Mouse (Mus musculus): ENCODE data around the gene Fgf18. TPM values are rescaled to one million over a fixed set of nuclear protein-coding genes. Genes with fewer than 3 reads are reported as not detected.

The Fgf18 gene
- polyA plus RNA-seq, 1 experiment from 2014 or later = 7.1 TPM

DNA sequence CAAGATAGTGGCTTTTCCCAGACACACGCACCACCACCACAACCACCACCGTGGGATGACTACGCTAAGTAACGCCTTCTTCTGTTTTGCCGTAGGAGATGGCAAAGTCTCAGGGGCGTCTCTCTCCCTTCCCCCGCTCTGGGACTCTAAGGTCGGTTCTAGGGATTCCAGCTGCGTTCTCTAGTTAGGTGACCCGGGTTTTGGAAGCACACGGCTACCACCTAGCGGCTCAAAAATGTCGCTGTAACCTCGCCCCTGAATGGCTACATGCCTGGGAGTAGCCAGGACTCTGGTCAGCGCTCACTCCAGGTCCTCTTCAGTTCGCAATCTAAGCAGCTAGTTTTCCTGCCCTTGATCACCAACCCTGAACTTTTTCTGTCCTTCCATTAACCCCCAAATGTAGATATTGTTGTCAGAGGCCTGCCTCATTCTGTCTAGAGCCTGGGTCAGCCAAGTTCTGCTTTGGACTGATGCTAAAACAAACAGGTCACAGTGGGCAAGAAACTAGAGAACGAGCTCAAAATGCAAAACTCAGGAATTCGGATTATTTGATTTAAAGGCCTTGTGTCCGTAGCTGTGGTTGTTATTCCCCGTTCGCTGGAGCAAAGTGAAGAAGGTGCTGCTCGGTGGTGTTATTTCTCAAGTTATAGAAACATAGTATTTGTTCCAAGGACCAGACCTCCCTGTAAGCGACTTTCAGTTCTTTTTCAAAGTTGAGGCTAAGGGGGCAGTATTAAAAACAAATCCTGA, 1.3 kb upstream of the Fgf18 start:
- 7% methylated on average over 23 of the region's 23 CpGs for WGBS
- Histone ChIP-seq H3K27me3 (no peaks in the 10 kb centered on the region), H3K9ac (peak overlapping the region; percentile 70; the same call in 1 of the 2 replicates), H3K4me1 (replicated peaks) (peaks cover 35% of the 10 kb centered on the region), H3K27ac (replicated peaks) (peak overlapping the region; percentile 82), H3K9me3 (no peaks in the 10 kb centered on the region), H3K4me2 (peak overlapping the region; percentile 92), H3K36me3 (peaks cover 42% of the 10 kb centered on the region), H3K4me3 (peak overlapping the region; percentile 69)
- peak; percentile 75 for ATAC-seq (ENCODE audit: low FRiP score, low read depth)

DNA sequence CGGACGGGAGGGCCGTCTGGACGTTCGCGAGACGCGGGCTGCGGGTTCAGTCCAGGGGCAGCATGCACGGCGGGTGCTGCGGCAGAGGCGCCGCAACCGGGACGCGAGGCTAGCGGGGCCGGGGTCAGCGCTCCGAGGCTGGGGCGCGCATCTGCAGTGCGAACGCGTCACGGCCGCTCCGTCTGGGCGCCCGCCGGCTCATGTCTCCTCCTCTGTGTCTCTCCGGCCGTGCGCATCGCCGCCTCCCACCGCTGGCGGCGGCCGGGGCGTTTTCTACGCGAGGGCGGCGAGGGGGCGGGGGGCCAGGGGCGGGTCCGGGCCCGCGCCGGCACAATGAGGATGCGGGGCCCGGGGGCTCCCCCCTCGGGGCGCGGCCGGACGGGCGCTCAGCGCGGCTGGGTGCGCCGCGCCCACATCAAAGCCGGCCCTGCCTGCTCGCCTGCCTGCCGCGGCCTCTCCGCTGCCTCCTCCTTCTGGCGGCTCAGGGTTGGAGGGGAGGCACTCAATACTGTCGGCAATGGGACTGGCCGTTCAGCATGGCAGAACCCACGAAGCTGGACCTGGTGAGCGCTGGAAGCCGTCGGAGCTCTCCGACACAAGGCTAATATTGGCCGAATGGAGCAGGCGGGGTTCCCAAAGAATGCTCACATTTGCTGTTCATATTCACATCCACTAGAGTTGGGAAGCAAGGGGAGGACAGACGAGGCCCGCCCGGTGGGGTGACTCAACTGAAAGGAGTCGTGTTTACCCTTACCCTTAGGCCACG, 555 bp upstream of the Fgf18 start:
- Histone ChIP-seq H3K4me1 (replicated peaks) (peaks cover 35% of the 10 kb centered on the region), H3K27me3 (no peaks in the 10 kb centered on the region), H3K27ac (replicated peaks) (peak overlapping the region; percentile 82), H3K4me3 (peak overlapping the region; percentile 69), H3K9me3 (no peaks in the 10 kb centered on the region), H3K9ac (peak overlapping the region; percentile 70), H3K36me3 (peaks cover 35% of the 10 kb centered on the region), H3K4me2 (peak overlapping the region; percentile 92)
- under 1% methylated on average over 77 of the region's 85 CpGs for WGBS
- ATAC-seq (ENCODE audit: low FRiP score, low read depth) = peak; percentile 60

GRCm38 (mm10) chr11:33146651-33147131, 509 bp downstream of the Fgf18 start:
- peak; percentile 35 for ATAC-seq (ENCODE audit: low FRiP score, low read depth)
- WGBS = under 1% methylated on average over 26 of the region's 30 CpGs
- no peaks in the 10 kb centered on the region for H3K9me3 ChIP-seq
- H3K27ac ChIP-seq (replicated peaks) = peak overlapping the region; percentile 82
- H3K36me3 ChIP-seq = peaks cover 25% of the 10 kb centered on the region
- peak overlapping the region; percentile 70 for H3K9ac ChIP-seq
- peak overlapping the region; percentile 92 for H3K4me2 ChIP-seq
- H3K27me3 ChIP-seq = no peaks in the 10 kb centered on the region
- H3K4me3 ChIP-seq = peak overlapping the region; percentile 69
- H3K4me1 ChIP-seq (replicated peaks) = peaks cover 35% of the 10 kb centered on the region

DNA sequence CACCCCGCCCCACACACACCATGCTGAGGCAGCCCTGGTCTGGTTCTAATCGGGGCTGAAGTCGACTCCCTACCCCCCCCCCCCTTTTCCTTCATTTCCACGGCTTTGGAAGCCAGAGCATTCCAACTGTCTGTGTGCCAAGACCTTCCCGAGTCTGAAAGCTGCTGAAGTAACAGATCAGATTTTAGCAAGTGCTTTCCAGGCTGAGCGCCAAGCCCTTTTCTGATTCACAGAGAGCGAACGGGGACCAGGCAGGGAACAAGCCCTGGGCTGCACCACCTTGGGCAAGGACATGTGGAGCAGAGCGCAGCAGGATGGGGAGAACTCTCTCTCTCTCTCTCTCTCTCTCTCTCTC, 1.1 kb downstream of the Fgf18 start:
- 4% methylated on average over 9 of the region's 9 CpGs for WGBS
- H3K9ac ChIP-seq = no peak overlapping the region

DNA sequence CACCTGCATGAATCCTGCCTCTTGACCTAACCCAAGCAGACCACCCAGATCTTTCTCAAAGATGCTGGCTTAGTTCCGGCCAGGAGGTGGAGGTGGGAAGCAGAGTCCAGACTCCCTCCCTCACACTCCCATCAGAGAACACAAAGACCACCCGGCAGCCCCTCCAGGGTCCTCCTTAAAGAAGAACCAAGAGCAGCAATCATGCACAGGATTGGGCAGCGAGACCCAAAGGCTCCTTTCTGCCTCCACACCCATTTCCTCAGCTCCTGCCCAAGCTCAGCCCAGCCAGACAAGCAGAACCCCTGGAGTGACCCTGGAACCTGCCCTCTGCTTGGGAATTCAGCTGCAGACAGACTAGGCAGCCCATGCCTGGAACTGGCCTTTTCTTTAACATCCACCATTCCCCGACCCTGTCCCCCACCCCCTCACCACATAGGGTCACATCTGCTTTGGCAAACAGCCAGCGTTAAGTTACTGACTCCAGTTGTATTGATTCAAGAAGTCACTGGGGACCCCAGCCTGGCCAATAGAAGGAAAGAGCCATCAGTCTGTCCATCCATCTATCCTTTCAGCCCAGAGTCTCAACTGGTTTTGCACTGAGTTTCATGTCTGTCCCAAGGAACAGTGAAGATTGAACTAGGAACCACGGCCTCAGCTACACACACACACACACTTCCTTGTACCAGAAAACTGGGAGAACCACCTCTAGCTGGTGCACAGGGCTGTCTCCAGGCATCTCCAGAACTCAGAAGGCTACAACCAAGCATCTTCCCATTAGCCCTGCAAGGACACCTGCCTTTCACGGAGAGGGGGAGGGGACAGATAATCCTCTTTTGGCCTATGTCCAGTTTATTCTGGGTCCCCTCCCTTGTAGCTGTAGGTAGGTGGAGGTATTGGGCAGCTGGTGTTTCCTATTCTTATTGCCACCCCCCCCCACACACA, 1.7 kb downstream of the Fgf18 start:
- H3K4me2 ChIP-seq = peak overlapping the region; percentile 92
- no peak for ATAC-seq (ENCODE audit: low FRiP score, low read depth)
- peaks cover 14% of the 10 kb centered on the region for H3K36me3 ChIP-seq
- H3K27ac ChIP-seq (replicated peaks) = 0 out of 2 replicates have a peak overlapping the region, but pooled peaks have one; percentile 26
- peak overlapping the region; percentile 69 for H3K4me3 ChIP-seq
- 19% methylated on average over 7 of the region's 7 CpGs for WGBS
- H3K4me1 ChIP-seq (replicated peaks) = peaks cover 35% of the 10 kb centered on the region
- H3K9ac ChIP-seq = no peak overlapping the region
- H3K27me3 ChIP-seq = no peaks in the 10 kb centered on the region
- no peaks in the 10 kb centered on the region for H3K9me3 ChIP-seq

More for the DNA sequence above, 1.1 kb downstream of the Fgf18 start:
- peak overlapping the region; percentile 92 for H3K4me2 ChIP-seq
- peak overlapping the region; percentile 69 for H3K4me3 ChIP-seq
- H3K27ac ChIP-seq (replicated peaks) = 0 out of 2 replicates have a peak overlapping the region, but pooled peaks have one; percentile 26
- no peaks in the 10 kb centered on the region for H3K27me3 ChIP-seq
- peaks cover 35% of the 10 kb centered on the region for H3K4me1 ChIP-seq (replicated peaks)
- ATAC-seq (ENCODE audit: low FRiP score, low read depth) = peak; percentile 36; the same call in 1 of the 2 replicates
- H3K36me3 ChIP-seq = peaks cover 19% of the 10 kb centered on the region
- no peaks in the 10 kb centered on the region for H3K9me3 ChIP-seq

- WGBS = 17% methylated on average over 9 of the region's 9 CpGs
- no peak overlapping the region for H3K4me2 ChIP-seq
These were observed 3.3 kb downstream of the Fgf18 start for GRCm38 (mm10) chr11:33143906-33144305.

DNA sequence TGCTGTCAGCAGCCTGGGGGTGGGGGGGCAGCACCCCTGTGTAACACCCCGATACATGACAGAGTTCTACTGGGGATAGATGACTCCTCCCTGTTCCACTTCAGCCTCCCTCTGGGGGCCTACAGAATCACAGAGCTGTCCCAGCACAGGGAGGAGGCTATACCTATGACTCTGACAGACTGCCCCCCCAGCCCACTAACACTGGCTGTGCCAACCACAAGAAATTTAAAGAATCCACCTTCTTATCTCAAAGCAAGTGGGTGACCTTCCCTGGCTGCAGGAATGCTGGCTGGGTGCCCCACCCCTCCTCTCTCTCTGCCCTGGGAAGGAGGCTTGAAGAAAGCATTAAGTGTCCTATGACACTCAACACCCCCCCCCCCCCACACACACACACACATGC, 4.4 kb downstream of the Fgf18 start:
- 95% methylated on average over 1 of the region's 1 CpGs for WGBS
- H3K9me3 ChIP-seq = no peaks in the 10 kb centered on the region
- no peak overlapping the region for H3K9ac ChIP-seq
- no peak overlapping the region for H3K27ac ChIP-seq (replicated peaks)
- no peaks in the 10 kb centered on the region for H3K27me3 ChIP-seq
- no peak overlapping the region for H3K4me2 ChIP-seq
- H3K4me3 ChIP-seq = no peak overlapping the region
- no peaks in the 10 kb centered on the region for H3K36me3 ChIP-seq
- H3K4me1 ChIP-seq (replicated peaks) = peaks cover 31% of the 10 kb centered on the region
- ATAC-seq (ENCODE audit: low FRiP score, low read depth) = no peak

More at GRCm38 (mm10) chr11:33143906-33144305, 3.3 kb downstream of the Fgf18 start:
- no peaks in the 10 kb centered on the region for H3K9me3 ChIP-seq
- peaks cover 35% of the 10 kb centered on the region for H3K4me1 ChIP-seq (replicated peaks)
- ATAC-seq (ENCODE audit: low FRiP score, low read depth) = no peak
- no peak overlapping the region for H3K4me3 ChIP-seq
- H3K27me3 ChIP-seq = no peaks in the 10 kb centered on the region
- H3K9ac ChIP-seq = no peak overlapping the region
- H3K36me3 ChIP-seq = no peaks in the 10 kb centered on the region
- H3K27ac ChIP-seq (replicated peaks) = no peak overlapping the region

DNA sequence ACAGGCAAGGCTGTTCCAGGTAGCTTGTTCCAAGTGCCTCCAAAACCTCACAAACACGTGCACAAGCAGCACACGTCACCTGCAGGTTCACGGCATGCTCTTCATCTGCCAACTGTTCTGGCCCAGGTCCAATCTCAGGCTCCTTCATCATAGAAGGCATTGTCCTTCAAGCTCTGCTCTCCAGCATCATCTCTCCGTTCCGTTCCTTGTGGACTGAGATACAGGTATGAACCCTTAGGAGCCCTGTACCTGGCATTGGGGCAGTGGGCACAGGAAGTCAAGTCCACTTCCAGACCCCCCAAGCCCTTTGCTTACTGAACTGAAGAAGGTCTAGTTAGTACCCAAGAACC, 7.1 kb downstream of the Fgf18 start:
- H3K9me3 ChIP-seq = no peaks in the 10 kb centered on the region
- H3K4me3 ChIP-seq = no peak overlapping the region
- H3K36me3 ChIP-seq = no peaks in the 10 kb centered on the region
- H3K27me3 ChIP-seq = no peaks in the 10 kb centered on the region
- WGBS = 88% methylated on average over 5 of the region's 5 CpGs
- H3K9ac ChIP-seq = no peak overlapping the region
- ATAC-seq (ENCODE audit: low FRiP score, low read depth) = no peak
- no peak overlapping the region for H3K27ac ChIP-seq (replicated peaks)
- H3K4me1 ChIP-seq (replicated peaks) = peaks cover 10% of the 10 kb centered on the region
- H3K4me2 ChIP-seq = no peak overlapping the region

DNA sequence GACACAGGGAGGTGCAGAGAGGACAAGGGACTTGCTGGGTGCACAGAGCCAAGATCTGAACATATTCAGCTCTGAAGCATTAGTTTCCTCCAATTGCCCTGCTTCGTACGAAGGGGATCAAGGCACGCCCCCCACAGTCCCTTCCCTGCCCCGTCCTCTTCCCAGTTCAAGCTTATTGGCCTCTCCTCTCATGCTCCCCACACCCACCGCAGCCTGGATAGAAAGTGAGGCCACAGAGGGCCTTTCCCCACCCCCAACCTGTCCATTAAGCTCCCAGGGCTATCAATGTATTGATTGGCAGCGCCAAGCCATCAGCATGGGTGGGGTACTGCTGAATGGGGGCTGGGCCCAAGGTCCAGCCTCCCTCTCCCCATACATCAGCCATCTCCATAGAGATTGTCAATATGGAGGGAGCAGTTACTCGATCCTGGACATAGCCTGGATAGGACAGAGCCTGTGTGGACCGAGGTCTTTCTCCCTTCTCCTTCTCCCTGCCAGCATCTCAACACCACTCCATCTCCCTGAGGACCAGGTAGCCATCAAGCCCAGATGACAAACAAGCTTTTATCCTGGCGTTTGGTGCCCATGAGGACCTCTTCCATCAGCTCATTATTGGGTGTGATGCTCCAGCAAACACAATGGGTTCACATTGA, 7.6 kb downstream of the Fgf18 start:
- ATAC-seq (ENCODE audit: low FRiP score, low read depth) = no peak
- Histone ChIP-seq H3K4me2 (no peak overlapping the region), H3K4me1 (replicated peaks) (peaks cover 8% of the 10 kb centered on the region; the same call in 1 of the 2 replicates), H3K9me3 (no peaks in the 10 kb centered on the region), H3K36me3 (no peaks in the 10 kb centered on the region), H3K27me3 (no peaks in the 10 kb centered on the region), H3K27ac (replicated peaks) (no peak overlapping the region), H3K9ac (no peak overlapping the region), H3K4me3 (no peak overlapping the region)
- WGBS = 83% methylated on average over 9 of the region's 9 CpGs

GRCm38 (mm10) chr11:33138686-33139085, 8.5 kb downstream of the Fgf18 start:
- Histone ChIP-seq H3K27ac (replicated peaks) (no peak overlapping the region), H3K36me3 (no peaks in the 10 kb centered on the region), H3K27me3 (no peaks in the 10 kb centered on the region), H3K9ac (no peak overlapping the region), H3K4me2 (no peak overlapping the region), H3K9me3 (no peaks in the 10 kb centered on the region), H3K4me3 (no peak overlapping the region), H3K4me1 (replicated peaks) (peaks cover 1% of the 10 kb centered on the region; the same call in 1 of the 2 replicates)
- WGBS = 90% methylated on average over 5 of the region's 5 CpGs
- no peak for ATAC-seq (ENCODE audit: low FRiP score, low read depth)

GRCm38 (mm10) chr11:33134391-33134986, 12.7 kb downstream of the Fgf18 start:
- Histone ChIP-seq H3K27me3 (no peaks in the 10 kb centered on the region), H3K27ac (replicated peaks) (no peak overlapping the region), H3K9me3 (no peaks in the 10 kb centered on the region), H3K4me3 (no peak overlapping the region), H3K36me3 (no peaks in the 10 kb centered on the region), H3K4me1 (replicated peaks) (no peaks in the 10 kb centered on the region), H3K9ac (no peak overlapping the region), H3K4me2 (no peak overlapping the region)
- ATAC-seq (ENCODE audit: low FRiP score, low read depth) = no peak
- 92% methylated on average over 8 of the region's 8 CpGs for WGBS
